ENCODE assay signal across 22 mouse cellular contexts in the genomic region with DNA sequence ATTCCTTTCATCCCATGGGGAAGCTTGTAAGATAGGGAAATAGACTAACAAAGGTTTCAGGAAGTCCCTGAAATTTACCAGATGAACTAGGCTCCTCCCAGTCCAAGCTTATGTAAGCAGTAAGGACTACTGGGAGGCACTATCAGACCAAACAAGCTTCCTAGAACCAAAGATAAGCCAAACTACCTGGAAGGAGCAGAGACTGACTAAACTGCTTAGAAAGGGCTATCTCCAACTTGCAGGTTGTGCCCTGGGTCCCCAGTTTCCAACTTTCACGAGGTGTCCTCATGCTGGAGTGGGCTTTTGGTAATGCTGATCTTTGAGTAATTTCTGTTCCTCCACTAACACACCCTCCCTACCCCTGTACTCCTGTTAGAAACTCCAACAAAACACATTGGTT. TPM values are rescaled to one million over a fixed set of nuclear protein-coding genes. Genes with fewer than 3 reads are reported as not detected.
A peak's percentile ranks its signal among the peaks of the same experiment; 100 is the strongest.
DNase-seq lines count a peak whose midpoint lies in the region; ATAC-seq and TF ChIP-seq lines count a peak whose summit lies in the region.
"Had no signal": no experiment of that assay in that cellular context is flagged by ENCODE, and none has a peak within 500 bp of the region (broad histone marks: within the 10 kb centered on the region; RNA-seq: fewer than 3 reads in every experiment).

No protein-coding gene starts in this region.

- DNase-seq in R1 (ENCODE audit: low read depth, low spot score): peak; percentile 42
- peak; percentile 66 for DNase-seq in c-Kit-positive CD71-positive TER-119-positive erythroid progenitor cells, embryonic 14.5 days (ENCODE audit: low spot score)
- no peak for DNase-seq in hindbrain, postnatal 0 days (ENCODE audit: low spot score)
- no peak for DNase-seq in MN1 (ENCODE audit: low spot score)
- no peak for DNase-seq in embryo, embryonic 10.5 days (ENCODE audit: low spot score)
- DNase-seq: adrenal gland, postnatal 14 days; cerebellum, adult 11 months; cerebellum, adult 8-10 months; cerebellum, postnatal 14 days; gastrocnemius, postnatal 10 days; heart, adult 18-20 months; heart, postnatal 14 days had no signal

- no peak overlapping the region for H3K4me3 ChIP-seq in liver, embryonic 12.5 days
- H3K4me3 ChIP-seq in liver, embryonic 16.5 days (ENCODE audit: low read depth, low read length): no peak overlapping the region
- no peak overlapping the region for H3K4me3 ChIP-seq in midbrain, embryonic 16.5 days (ENCODE audit: low read depth, low read length)
- no peak overlapping the region for H3K4me3 ChIP-seq in hindbrain, postnatal 0 days (ENCODE audit: low read length)
- H3K4me3 ChIP-seq: embryonic facial prominence, embryonic 12.5 days; forebrain, embryonic 15.5 days; heart, embryonic 15.5 days; hindbrain, embryonic 10.5 days; hindbrain, embryonic 15.5 days had no signal

- H3K9ac ChIP-seq in liver, embryonic 12.5 days: no peak overlapping the region
- H3K9ac ChIP-seq in liver, embryonic 16.5 days (ENCODE audit: low read depth, low read length): no peak overlapping the region
- H3K9ac ChIP-seq in midbrain, embryonic 16.5 days (ENCODE audit: low read depth, low read length): no peak overlapping the region
- H3K9ac ChIP-seq in hindbrain, postnatal 0 days (replicated peaks; ENCODE audit: low read length): no peak overlapping the region
- H3K9ac ChIP-seq: embryonic facial prominence, embryonic 12.5 days; forebrain, embryonic 15.5 days; heart, embryonic 15.5 days; hindbrain, embryonic 15.5 days had no signal

- no peak for TF ChIP-seq CTCF in hindbrain, postnatal 0 days (IDR thresholded peaks at IDR 0.05; ENCODE audit: low read depth)

- no peaks in the 10 kb centered on the region for H3K27me3 ChIP-seq in liver, embryonic 12.5 days (replicated peaks)
- H3K27me3 ChIP-seq in liver, embryonic 16.5 days (ENCODE audit: control insufficient read depth, insufficient read depth, low read depth, low read length): no peaks in the 10 kb centered on the region
- no peaks in the 10 kb centered on the region; the same call in 1 of the 2 replicates for H3K27me3 ChIP-seq in midbrain, embryonic 16.5 days (ENCODE audit: control insufficient read depth, insufficient read depth, low read depth, low read length)
- H3K27me3 ChIP-seq in hindbrain, postnatal 0 days (ENCODE audit: insufficient read depth, low read length): no peaks in the 10 kb centered on the region
- H3K27me3 ChIP-seq: embryonic facial prominence, embryonic 12.5 days; forebrain, embryonic 15.5 days; heart, embryonic 15.5 days; hindbrain, embryonic 15.5 days had no signal

- peak; percentile 21; the same call in 1 of the 2 replicates for ATAC-seq in liver, embryonic 12.5 days
- no peak for ATAC-seq in liver, embryonic 16.5 days (ENCODE audit: low read depth)
- no peak for ATAC-seq in midbrain, embryonic 16.5 days
- no peak for ATAC-seq in hindbrain, postnatal 0 days
- ATAC-seq: forebrain, embryonic 15.5 days; inflammation-experienced regulatory T-cells, adult 6 months had no signal

- no peak overlapping the region for H3K4me2 ChIP-seq in liver, embryonic 12.5 days
- H3K4me2 ChIP-seq in liver, embryonic 16.5 days (ENCODE audit: low read depth, low read length): no peak overlapping the region
- no peak overlapping the region for H3K4me2 ChIP-seq in midbrain, embryonic 16.5 days (ENCODE audit: low read length)
- H3K4me2 ChIP-seq in hindbrain, postnatal 0 days (ENCODE audit: low read depth, low read length): no peak overlapping the region
- H3K4me2 ChIP-seq: embryonic facial prominence, embryonic 12.5 days; forebrain, embryonic 15.5 days; heart, embryonic 11.5 days; heart, embryonic 15.5 days; hindbrain, embryonic 15.5 days had no signal

- no peaks in the 10 kb centered on the region for H3K9me3 ChIP-seq in liver, embryonic 12.5 days (replicated peaks)
- H3K9me3 ChIP-seq in liver, embryonic 16.5 days (replicated peaks; ENCODE audit: control insufficient read depth, low read length): no peaks in the 10 kb centered on the region; the same call in 1 of the 2 replicates
- H3K9me3 ChIP-seq in midbrain, embryonic 16.5 days (replicated peaks; ENCODE audit: control insufficient read depth, low read length, poor library complexity, severe bottlenecking): no peaks in the 10 kb centered on the region
- H3K9me3 ChIP-seq in hindbrain, postnatal 0 days (ENCODE audit: low read length): no peaks in the 10 kb centered on the region
- H3K9me3 ChIP-seq: embryonic facial prominence, embryonic 12.5 days; forebrain, embryonic 15.5 days; heart, embryonic 15.5 days; hindbrain, embryonic 10.5 days; hindbrain, embryonic 15.5 days had no signal

- H3K36me3 ChIP-seq in liver, embryonic 12.5 days: no peaks in the 10 kb centered on the region
- no peaks in the 10 kb centered on the region for H3K36me3 ChIP-seq in liver, embryonic 16.5 days (ENCODE audit: control insufficient read depth, insufficient read depth)
- no peaks in the 10 kb centered on the region for H3K36me3 ChIP-seq in midbrain, embryonic 16.5 days (ENCODE audit: control insufficient read depth, insufficient read depth, low read length)
- H3K36me3 ChIP-seq in hindbrain, postnatal 0 days (ENCODE audit: insufficient read depth, low read length): no peaks in the 10 kb centered on the region
- H3K36me3 ChIP-seq: embryonic facial prominence, embryonic 12.5 days; forebrain, embryonic 15.5 days; heart, embryonic 15.5 days; hindbrain, embryonic 10.5 days; hindbrain, embryonic 15.5 days had no signal

- H3K27ac ChIP-seq in liver, embryonic 12.5 days: 0 out of 2 replicates have a peak overlapping the region, but pooled peaks have one; percentile 27
- peak overlapping the region; percentile 7; the same call in 1 of the 2 replicates for H3K27ac ChIP-seq in liver, embryonic 16.5 days (ENCODE audit: low read length)
- H3K27ac ChIP-seq in midbrain, embryonic 16.5 days (ENCODE audit: low read length): no peak overlapping the region
- H3K27ac ChIP-seq in hindbrain, postnatal 0 days: no peak overlapping the region
- H3K27ac ChIP-seq: embryonic facial prominence, embryonic 12.5 days; forebrain, embryonic 15.5 days; heart, embryonic 15.5 days; hindbrain, embryonic 10.5 days; hindbrain, embryonic 15.5 days had no signal

- peaks cover 41% of the 10 kb centered on the region for H3K4me1 ChIP-seq in liver, embryonic 12.5 days
- peaks cover 18% of the 10 kb centered on the region for H3K4me1 ChIP-seq in liver, embryonic 16.5 days (ENCODE audit: control insufficient read depth, low read depth, low read length)
- H3K4me1 ChIP-seq in midbrain, embryonic 16.5 days (ENCODE audit: control insufficient read depth, insufficient read depth, low read length): no peaks in the 10 kb centered on the region
- H3K4me1 ChIP-seq in hindbrain, postnatal 0 days (ENCODE audit: insufficient read depth, low read length): no peaks in the 10 kb centered on the region
- H3K4me1 ChIP-seq: embryonic facial prominence, embryonic 12.5 days had no signal

- 14% methylated on average over 1 of the region's 1 CpGs for WGBS in liver, embryonic 12.5 days (ENCODE audit: insufficient replicate concordance)
- WGBS in liver, embryonic 16.5 days (ENCODE audit: insufficient replicate concordance): 29% methylated on average over 1 of the region's 1 CpGs
- 83% methylated on average over 1 of the region's 1 CpGs for WGBS in midbrain, embryonic 16.5 days
- WGBS in hindbrain, postnatal 0 days: 100% methylated on average over 1 of the region's 1 CpGs

RNA-seq across cellular contexts. Expression of a gene that starts 3.1 kb away (rescaled TPM):
- 17.5 and 18.5 TPM in 2 replicates for polyA plus RNA-seq in liver, embryonic 12.5 days (2016; fragmentation: Nextera tagmentation; extraction: Ambion mirVana)
- polyA plus RNA-seq in liver, embryonic 16.5 days (2015; fragmentation: Nextera tagmentation; extraction: Ambion mirVana): 11.0 and 11.8 TPM in 2 replicates
- polyA plus RNA-seq in midbrain, embryonic 16.5 days (2015; fragmentation: Nextera tagmentation; extraction: Ambion mirVana): 7.6 and 8.5 TPM in 2 replicates
- 12.5 and 17.1 TPM in 2 replicates for total RNA-seq in hindbrain, postnatal 0 days (2014; rRNA removed)
- polyA plus RNA-seq in hindbrain, postnatal 0 days (2015; fragmentation: Nextera tagmentation; extraction: Ambion mirVana): 8.0 and 9.1 TPM in 2 replicates

Comparison
In these comparisons a context has a peak if more than half of its experiments do, and no peak if none do; other contexts are left out.
1. DNase-seq: peak in R1 (single experiment) and c-Kit-positive CD71-positive TER-119-positive erythroid progenitor cells, embryonic 14.5 days (single experiment); none in hindbrain, postnatal 0 days (single experiment), MN1 (single experiment) and embryo, embryonic 10.5 days (single experiment).
2. H3K27ac ChIP-seq: peak in liver, embryonic 12.5 days (single experiment) and liver, embryonic 16.5 days (single experiment); none in midbrain, embryonic 16.5 days (single experiment) and hindbrain, postnatal 0 days (single experiment).